Mouse (Mus musculus): ENCODE results near the gene March9. TPM values are rescaled to one million over a fixed set of nuclear protein-coding genes. Genes with fewer than 3 reads are reported as not detected.
"Not testable (repeated sequence)": the region's sequence is repeated elsewhere in the genome, so short reads cannot be mapped to it uniquely, and the experiment has no call there.

Gene March9
- polyA plus RNA-seq, 1 experiment, result 6.9 TPM

DNA sequence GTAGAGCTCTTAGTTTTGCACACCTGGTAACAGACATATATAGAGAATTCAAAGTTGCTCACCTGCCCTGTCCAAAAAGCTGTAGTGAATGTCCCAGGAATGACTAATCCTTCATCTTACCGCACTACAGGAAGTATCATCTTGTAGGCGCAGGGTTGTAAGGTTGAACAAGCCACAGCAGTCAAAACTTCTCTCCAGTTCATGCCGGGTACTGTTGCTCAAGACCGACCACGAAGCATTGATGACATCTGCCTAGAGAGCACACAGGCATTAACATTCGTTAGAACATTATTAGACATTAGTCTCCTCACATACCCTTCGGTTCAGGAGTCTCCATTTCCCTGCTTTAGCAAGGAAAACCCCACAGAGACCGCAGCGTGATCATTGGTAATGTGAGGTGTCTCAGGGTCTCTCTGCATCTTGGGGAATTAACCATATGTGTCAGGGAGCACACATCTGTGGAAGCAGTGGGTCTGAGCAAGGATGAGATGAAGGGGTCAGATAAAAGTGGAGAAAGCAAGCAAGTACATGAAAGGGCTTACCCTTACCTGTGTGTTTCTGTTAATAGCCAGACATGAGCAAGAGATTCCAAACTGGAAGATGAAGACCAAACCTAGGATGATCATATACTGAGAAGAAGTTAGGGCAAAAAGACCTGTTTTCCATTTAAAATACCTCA, 8.5 kb upstream of the March9 start:
- TF ChIP-seq POLR2A (IDR thresholded peaks at IDR 0.05; ENCODE audit: low read depth, low read length) (no peak), CTCF (IDR thresholded peaks at IDR 0.05; ENCODE audit: extremely low read depth, insufficient read length, insufficient replicate concordance, low read depth, low read length) (no peak)
- Histone ChIP-seq H3K4me3 (ENCODE audit: low read depth, low read length) (no peak overlapping the region), H3K36me3 (ENCODE audit: control insufficient read depth, insufficient read depth, low read length) (peaks cover 27% of the 10 kb centered on the region), H3K27ac (ENCODE audit: insufficient read depth, low read depth, low read length) (no peak overlapping the region), H3K27me3 (ENCODE audit: control insufficient read depth, insufficient read depth, low read length) (no peaks in the 10 kb centered on the region), H3K4me1 (ENCODE audit: control insufficient read depth, insufficient read depth, insufficient read length, low read length) (peaks cover 19% of the 10 kb centered on the region)
- WGBS, result 50% methylated on average over 9 of the region's 9 CpGs

GRCm38 (mm10) chr10:127066519-127067018, 6.6 kb upstream of the March9 start:
- 77% methylated on average over 14 of the region's 14 CpGs for WGBS

DNA sequence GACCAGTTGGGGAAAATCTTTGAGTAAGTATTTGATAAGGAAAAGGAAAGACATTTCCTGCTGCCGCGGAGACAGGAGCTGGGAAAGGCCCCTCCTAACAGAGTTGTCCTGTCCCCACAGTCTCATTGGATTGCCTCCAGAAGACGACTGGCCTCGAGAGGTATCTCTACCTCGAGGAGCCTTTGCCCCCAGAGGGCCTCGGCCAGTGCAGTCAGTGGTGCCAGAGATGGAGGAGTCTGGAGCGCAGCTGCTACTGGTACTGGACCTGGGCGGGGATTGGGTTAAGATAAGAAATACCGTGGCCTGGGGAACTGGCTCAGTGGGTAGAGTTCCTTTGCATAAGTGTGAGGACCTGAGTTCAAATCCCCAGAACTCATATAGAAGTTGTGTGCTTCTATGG, 6.0 kb upstream of the March9 start:
- H3K27ac ChIP-seq (ENCODE audit: insufficient read depth, low read depth, low read length), result no peak overlapping the region
- TF ChIP-seq CTCF (IDR thresholded peaks at IDR 0.05; ENCODE audit: extremely low read depth, insufficient read length, insufficient replicate concordance, low read depth, low read length) (no peak), POLR2A (IDR thresholded peaks at IDR 0.05; ENCODE audit: low read depth, low read length) (no peak)
- H3K4me3 ChIP-seq (ENCODE audit: low read depth, low read length), result no peak overlapping the region
- 22% methylated on average over 9 of the region's 9 CpGs for WGBS
- H3K27me3 ChIP-seq (ENCODE audit: control insufficient read depth, insufficient read depth, low read length), result no peaks in the 10 kb centered on the region
- peaks cover 22% of the 10 kb centered on the region for H3K4me1 ChIP-seq (ENCODE audit: control insufficient read depth, insufficient read depth, insufficient read length, low read length)
- H3K36me3 ChIP-seq (ENCODE audit: control insufficient read depth, insufficient read depth, low read length), result peaks cover 27% of the 10 kb centered on the region

More at GRCm38 (mm10) chr10:127066519-127067018, 6.6 kb upstream of the March9 start:
- H3K27ac ChIP-seq (ENCODE audit: insufficient read depth, low read depth, low read length), result no peak overlapping the region
- no peak overlapping the region for H3K4me3 ChIP-seq (ENCODE audit: low read depth, low read length)
- peaks cover 22% of the 10 kb centered on the region for H3K4me1 ChIP-seq (ENCODE audit: control insufficient read depth, insufficient read depth, insufficient read length, low read length)
- H3K36me3 ChIP-seq (ENCODE audit: control insufficient read depth, insufficient read depth, low read length), result peaks cover 27% of the 10 kb centered on the region
- TF ChIP-seq POLR2A (IDR thresholded peaks at IDR 0.05; ENCODE audit: low read depth, low read length) (no peak), CTCF (IDR thresholded peaks at IDR 0.05; ENCODE audit: extremely low read depth, insufficient read length, insufficient replicate concordance, low read depth, low read length) (no peak)
- H3K27me3 ChIP-seq (ENCODE audit: control insufficient read depth, insufficient read depth, low read length), result no peaks in the 10 kb centered on the region

- H3K27me3 ChIP-seq (ENCODE audit: control insufficient read depth, insufficient read depth, low read length), result peaks cover 7% of the 10 kb centered on the region
- 7% methylated on average over 37 of the region's 37 CpGs for WGBS
- peaks cover 21% of the 10 kb centered on the region for H3K4me1 ChIP-seq (ENCODE audit: control insufficient read depth, insufficient read depth, insufficient read length, low read length)
- no peak for TF ChIP-seq CTCF (IDR thresholded peaks at IDR 0.05; ENCODE audit: extremely low read depth, insufficient read length, insufficient replicate concordance, low read depth, low read length)
- no peak for TF ChIP-seq POLR2A (IDR thresholded peaks at IDR 0.05; ENCODE audit: low read depth, low read length)
- peak overlapping the region; percentile 58 for H3K27ac ChIP-seq (ENCODE audit: insufficient read depth, low read depth, low read length)
- H3K36me3 ChIP-seq (ENCODE audit: control insufficient read depth, insufficient read depth, low read length), result peaks cover 27% of the 10 kb centered on the region
- H3K4me3 ChIP-seq (ENCODE audit: low read depth, low read length), result peak overlapping the region; percentile 85
Measured at GRCm38 (mm10) chr10:127063913-127064870, 4.2 kb upstream of the March9 start.

- Histone ChIP-seq H3K4me3 (ENCODE audit: low read depth, low read length) (peak within 1 kb of the TSS; percentile 85), H3K36me3 (ENCODE audit: control insufficient read depth, insufficient read depth, low read length) (peaks cover 25% of the 10 kb centered on the region), H3K27me3 (ENCODE audit: control insufficient read depth, insufficient read depth, low read length) (peaks cover 9% of the 10 kb centered on the region), H3K4me1 (ENCODE audit: control insufficient read depth, insufficient read depth, insufficient read length, low read length) (peaks cover 19% of the 10 kb centered on the region), H3K27ac (ENCODE audit: insufficient read depth, low read depth, low read length) (peak within 1 kb of the TSS; percentile 58)
- WGBS, result under 1% methylated on average over 46 of the region's 46 CpGs
- TF ChIP-seq POLR2A (IDR thresholded peaks at IDR 0.05; ENCODE audit: low read depth, low read length) (peak; percentile 74; the same call in 1 of the 2 replicates), CTCF (IDR thresholded peaks at IDR 0.05; ENCODE audit: extremely low read depth, insufficient read length, insufficient replicate concordance, low read depth, low read length) (no peak)
Measured at GRCm38 (mm10) chr10:127063239-127063872, 3.4 kb upstream of the March9 start, which contains the start of gene Cdk4. Gene Cdk4 (plus strand): TSS chr10:127063534.

GRCm38 (mm10) chr10:127062503-127062902, 2.5 kb upstream of the March9 start:
- peaks cover 19% of the 10 kb centered on the region for H3K4me1 ChIP-seq (ENCODE audit: control insufficient read depth, insufficient read depth, insufficient read length, low read length)
- H3K27ac ChIP-seq (ENCODE audit: insufficient read depth, low read depth, low read length), result no peak overlapping the region
- 66% methylated on average over 5 of the region's 5 CpGs for WGBS
- H3K36me3 ChIP-seq (ENCODE audit: control insufficient read depth, insufficient read depth, low read length), result peaks cover 17% of the 10 kb centered on the region
- TF ChIP-seq POLR2A (IDR thresholded peaks at IDR 0.05; ENCODE audit: low read depth, low read length), result no peak
- TF ChIP-seq CTCF (IDR thresholded peaks at IDR 0.05; ENCODE audit: extremely low read depth, insufficient read length, insufficient replicate concordance, low read depth, low read length), result no peak
- peaks cover 9% of the 10 kb centered on the region for H3K27me3 ChIP-seq (ENCODE audit: control insufficient read depth, insufficient read depth, low read length)
- no peak overlapping the region for H3K4me3 ChIP-seq (ENCODE audit: low read depth, low read length)

DNA sequence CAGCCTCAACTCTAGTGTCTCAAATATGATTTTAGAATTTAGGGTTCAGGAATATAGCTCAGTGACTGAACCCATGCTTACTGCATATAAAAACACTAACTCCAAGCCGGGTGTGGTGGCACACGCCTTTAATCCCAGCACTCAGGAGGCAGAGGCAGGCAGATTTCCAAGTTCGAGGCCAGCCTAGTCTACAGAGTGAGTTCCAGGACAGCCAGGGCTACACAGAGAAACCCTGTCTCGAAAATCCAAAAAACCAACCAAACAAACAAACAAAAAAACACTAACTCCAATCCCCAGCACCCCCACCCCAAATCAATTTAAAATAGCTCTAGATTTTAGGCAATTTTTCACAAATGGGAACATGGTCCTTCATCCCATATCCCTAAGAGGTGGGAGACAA, 2.1 kb upstream of the March9 start:
- peaks cover 19% of the 10 kb centered on the region for H3K4me1 ChIP-seq (ENCODE audit: control insufficient read depth, insufficient read depth, insufficient read length, low read length)
- H3K27me3 ChIP-seq (ENCODE audit: control insufficient read depth, insufficient read depth, low read length); H3K27ac ChIP-seq (ENCODE audit: insufficient read depth, low read depth, low read length); H3K4me3 ChIP-seq (ENCODE audit: low read depth, low read length): not testable (repeated sequence)
- H3K36me3 ChIP-seq (ENCODE audit: control insufficient read depth, insufficient read depth, low read length), result peaks cover 13% of the 10 kb centered on the region
- whole genome bisulfite sequencing, result 75% methylated on average over 4 of the region's 4 CpGs
